Mouse (Mus musculus): ENCODE measurements around the gene Tuba8.

DNA sequence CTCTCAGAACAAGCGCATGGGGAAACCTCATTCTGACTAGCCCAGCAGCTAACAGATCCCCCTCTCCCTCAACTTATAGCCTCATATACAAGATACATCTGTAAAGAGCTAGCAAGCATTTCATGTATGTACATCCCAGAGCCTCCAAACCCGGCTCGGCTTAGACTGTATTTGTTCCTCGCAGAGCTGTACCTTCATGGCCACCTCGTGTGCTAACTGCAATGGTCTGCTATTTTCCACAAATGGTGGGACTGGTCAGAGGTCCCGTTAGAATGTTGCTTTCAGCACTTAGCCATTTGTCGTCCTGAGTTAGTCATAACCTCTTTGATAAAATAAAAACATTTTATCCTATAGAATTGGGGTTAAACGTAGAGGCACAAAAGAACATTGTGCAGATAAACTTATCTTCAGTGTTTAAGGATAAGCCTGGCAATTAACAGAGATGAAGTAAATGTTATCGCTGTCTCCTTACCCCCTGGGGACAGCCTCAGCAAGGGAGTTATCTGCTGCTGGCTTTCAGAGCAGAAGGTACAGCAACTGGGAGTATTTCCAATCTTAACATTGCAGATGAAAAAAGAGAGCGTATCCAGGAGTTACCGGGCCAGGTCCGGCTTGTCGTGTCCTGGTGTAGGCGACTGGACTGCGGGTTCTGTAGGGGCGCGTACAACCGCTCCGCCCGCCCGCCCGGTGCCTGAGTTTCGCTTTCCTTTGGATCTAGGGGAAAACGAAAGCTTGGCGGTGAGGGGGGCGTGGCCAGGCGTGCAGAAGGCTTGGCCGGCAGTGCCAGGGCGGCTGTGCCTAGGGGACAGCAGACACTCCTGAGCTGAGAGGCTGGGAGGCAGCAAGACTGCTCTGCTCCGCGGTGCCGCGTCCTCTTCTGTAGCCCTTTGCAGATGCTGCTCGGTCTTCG lies 34.9 kb downstream of the Tuba8 start, which contains the start of gene Usp18:
- no peak for TF ChIP-seq CTCF (IDR thresholded peaks at IDR 0.05; ENCODE audit: low read depth, low read length)
- TF ChIP-seq POLR2A (IDR thresholded peaks at IDR 0.05; ENCODE audit: extremely low read depth, insufficient read depth, low read length), result peak; percentile 97

All from liver, adult 2 months (tissue).